Mouse (Mus musculus) hindbrain, postnatal 0 days (tissue): Measurements from ENCODE around the gene Pm20d2. TPM values are rescaled to one million over a fixed set of nuclear protein-coding genes. Genes with fewer than 3 reads are reported as not detected.
A peak's percentile ranks its signal among the peaks of the same experiment; 100 is the strongest.

Experiments used
- ATAC-seq: fragments of 200-750 bp; cut with Nextera tagmentation; 2 replicates; pipeline ENCODE4 v1.8.0; 2017; ENCODE audit warnings: mild to moderate bottlenecking, moderate TSS enrichment, moderate library complexity
- DNase-seq: peaks from one replicate; pipeline ENCODE4 v3.0.0-alpha.2; 2015; ENCODE audit warnings: low spot score
- H3K27ac ChIP-seq: fragments of 300-500 bp; sonication (generic); 2 replicates; pipeline ENCODE4 v1.5.1; 2014; ENCODE audit warnings: mild to moderate bottlenecking
- H3K27me3 ChIP-seq: fragments of 300-500 bp; sonication (generic); 2 replicates; pipeline ENCODE4 v1.6.1; 2014; ENCODE audit warnings: low read length, mixed read lengths; ENCODE audit not compliant: insufficient read depth
- H3K36me3 ChIP-seq: fragments of 300-500 bp; sonication (generic); 2 replicates; pipeline ENCODE4 v1.6.1; 2014; ENCODE audit warnings: low read length, mixed read lengths; ENCODE audit not compliant: insufficient read depth
- H3K4me1 ChIP-seq: fragments of 300-500 bp; sonication (generic); 2 replicates; pipeline ENCODE4 v1.6.1; 2014; ENCODE audit warnings: antibody characterized with exemption, low read length, mixed read lengths; ENCODE audit not compliant: insufficient read depth
- H3K4me2 ChIP-seq: fragments of 300-500 bp; sonication (generic); 2 replicates; pipeline ENCODE4 v1.6.1; 2014; ENCODE audit warnings: low read depth, mild to moderate bottlenecking, low read length, moderate library complexity, mixed read lengths
- H3K4me3 ChIP-seq: fragments of 300-500 bp; sonication (generic); 2 replicates; pipeline ENCODE4 v1.5.1; 2014; ENCODE audit warnings: low read length
- H3K9ac ChIP-seq: fragments of 300-500 bp; sonication (generic); replicated peaks from 2 replicates; pipeline ENCODE4 v1.6.1; 2014; ENCODE audit warnings: mild to moderate bottlenecking, low read length, moderate library complexity, mixed read lengths
- H3K9me3 ChIP-seq: fragments of 300-500 bp; sonication (generic); 2 replicates; pipeline ENCODE4 v1.6.1; 2016; ENCODE audit warnings: low read length, mixed read lengths
- CTCF ChIP-seq: IDR thresholded peaks from 2 replicates; pipeline ENCODE4 v1.5.1; 2016; ENCODE audit warnings: antibody characterized with exemption, control low read depth, low read depth
- WGBS: fragments of 180-500 bp; shearing (Covaris S2); extraction: QIAGEN DNeasy Blood & Tissue Kit; methylation state at CpG from one replicate; pipeline ENCODE4 v1.1.7; 2014; 5-methylcytosine and 5-hydroxymethylcytosine counted together
- polyA plus RNA-seq: library from polyadenylated mRNA; unstranded; fragments of >200 nt; fragmentation: Nextera tagmentation; extraction: Ambion mirVana; gene quantifications from 2 replicates; pipeline ENCODE4 v1.2.1, GENCODE M21; 2015
- total RNA-seq: library from RNA; depleted of rRNA; stranded (reverse); fragments of >200 nt; gene quantifications from 2 replicates; pipeline ENCODE4 v1.2.3, GENCODE M21; 2014

Gene Pm20d2
- total and polyA plus RNA-seq, 2 experiments from 2014 or later = 3.6 to 13.2 TPM

DNA sequence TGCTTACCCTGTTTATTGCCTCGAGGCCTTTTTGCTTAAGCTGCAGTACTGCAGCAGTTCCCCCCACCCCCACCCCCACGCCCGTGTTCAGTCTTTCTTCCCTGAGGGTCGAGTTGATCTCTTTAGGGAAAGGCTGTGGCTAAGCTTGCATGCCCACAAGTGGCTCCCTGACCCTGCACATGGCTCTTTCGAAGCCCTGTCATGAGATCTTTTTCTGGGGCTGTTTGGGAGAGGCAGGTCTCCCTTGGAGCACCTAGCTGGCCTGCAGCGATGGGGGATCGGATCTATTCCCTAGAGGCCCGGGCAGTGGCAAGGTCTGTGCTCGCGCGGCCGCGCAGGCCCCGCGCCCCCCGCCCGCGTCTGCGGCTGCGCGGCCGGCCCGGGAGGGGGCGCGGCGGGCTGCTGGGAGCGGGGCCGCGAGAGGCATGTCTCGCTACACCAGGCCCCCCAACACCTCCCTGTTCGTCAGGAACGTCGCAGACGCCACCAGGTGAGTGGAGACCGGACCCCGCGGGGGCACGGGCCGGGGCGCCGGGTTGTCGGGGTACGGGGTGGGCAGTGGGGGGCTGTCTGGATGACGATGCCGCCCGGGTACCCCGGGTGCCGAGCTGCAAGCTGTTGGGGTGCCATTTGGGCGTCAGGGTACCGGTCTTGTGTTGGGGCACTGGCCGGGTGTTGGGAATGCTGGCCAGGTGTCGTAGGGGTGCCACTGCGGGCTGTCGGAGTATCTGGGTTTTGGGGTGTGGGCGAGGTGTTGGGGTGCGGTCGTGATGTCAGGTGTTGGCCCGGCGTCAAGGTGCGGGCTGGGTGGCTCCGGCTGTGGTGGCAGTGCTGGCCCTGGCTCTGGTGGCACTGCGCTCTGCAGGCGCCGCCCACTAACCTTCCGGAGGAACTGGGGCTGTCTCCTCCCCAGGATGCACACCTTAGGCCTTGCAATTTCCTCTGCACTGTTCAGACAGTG is 19.6 kb upstream of the Pm20d2 start, which contains the start of gene Srsf12:
TSS of gene Srsf12 (plus strand) at position 111 of the 961 bp plus-strand sequence.
- Histone ChIP-seq H3K27ac (peak within 1 kb of the TSS; percentile 94), H3K27me3 (no peaks in the 10 kb centered on the region), H3K36me3 (no peaks in the 10 kb centered on the region), H3K9ac (peak within 1 kb of the TSS; percentile 91), H3K9me3 (no peaks in the 10 kb centered on the region), H3K4me1 (peaks cover 5% of the 10 kb centered on the region), H3K4me2 (peak within 1 kb of the TSS; percentile 96), H3K4me3 (peak within 1 kb of the TSS; percentile 76)
- ATAC-seq (peak; percentile 89), DNase-seq (peak; percentile 81)
- peak; percentile 5; the same call in 1 of the 2 replicates for TF ChIP-seq CTCF
- whole genome bisulfite sequencing = 2% methylated on average over 63 of the region's 65 CpGs

GRCm38 (mm10) chr4:33207551-33207950 is 18.0 kb upstream of the Pm20d2 start:
- Histone ChIP-seq H3K36me3 (no peaks in the 10 kb centered on the region), H3K9me3 (no peaks in the 10 kb centered on the region), H3K27ac (no peak overlapping the region), H3K9ac (no peak overlapping the region), H3K4me2 (no peak overlapping the region), H3K4me3 (no peak overlapping the region), H3K4me1 (peaks cover 5% of the 10 kb centered on the region), H3K27me3 (no peaks in the 10 kb centered on the region)
- DNase-seq (no peak), ATAC-seq (no peak)
- no peak for TF ChIP-seq CTCF
- WGBS = 73% methylated on average over 2 of the region's 2 CpGs

DNA sequence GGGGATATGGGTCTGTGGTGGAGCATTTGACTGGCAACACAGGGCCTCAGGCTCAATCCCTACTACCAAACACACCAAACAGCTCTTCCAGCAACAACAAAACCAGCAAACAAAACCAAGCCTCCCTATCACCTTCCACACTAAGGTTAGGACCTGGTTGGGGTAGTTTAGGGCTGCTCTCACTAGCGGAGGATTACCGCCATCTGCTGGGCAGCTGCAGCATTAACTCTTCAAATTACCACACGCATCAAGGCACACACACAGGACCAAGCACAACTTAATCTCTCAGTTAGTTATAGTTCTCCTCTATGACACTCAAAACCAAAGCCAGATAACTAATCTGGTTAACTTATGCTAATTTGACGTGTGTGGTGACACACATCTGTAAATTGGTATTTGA is 15.1 kb upstream of the Pm20d2 start:
- TF ChIP-seq CTCF = peak; percentile 87

GRCm38 (mm10) chr4:33198117-33198516 is 8.6 kb upstream of the Pm20d2 start:
- H3K4me3 ChIP-seq = no peak overlapping the region
- no peaks in the 10 kb centered on the region for H3K4me1 ChIP-seq
- no peaks in the 10 kb centered on the region for H3K36me3 ChIP-seq
- 3% methylated on average over 2 of the region's 2 CpGs for WGBS
- H3K9me3 ChIP-seq = 0 out of 2 replicates have a peak, but pooled peaks cover 3% of the 10 kb centered on the region
- DNase-seq (no peak), ATAC-seq (no peak)
- H3K4me2 ChIP-seq = no peak overlapping the region
- no peak overlapping the region for H3K27ac ChIP-seq
- H3K27me3 ChIP-seq = no peaks in the 10 kb centered on the region
- no peak for TF ChIP-seq CTCF
- H3K9ac ChIP-seq = no peak overlapping the region

More for the DNA sequence above, 15.1 kb upstream of the Pm20d2 start:
- peak; percentile 75 for DNase-seq
- Histone ChIP-seq H3K4me2 (no peak overlapping the region), H3K9me3 (0 out of 2 replicates have a peak, but pooled peaks cover 3% of the 10 kb centered on the region), H3K9ac (no peak overlapping the region), H3K27ac (no peak overlapping the region), H3K4me1 (peaks cover 5% of the 10 kb centered on the region), H3K27me3 (no peaks in the 10 kb centered on the region), H3K4me3 (no peak overlapping the region), H3K36me3 (no peaks in the 10 kb centered on the region)
- ATAC-seq = no peak
- 6% methylated on average over 4 of the region's 4 CpGs for WGBS

GRCm38 (mm10) chr4:33188781-33189734 is 479 bp downstream of the Pm20d2 start:
- peak overlapping the region; percentile 71 for H3K4me3 ChIP-seq
- WGBS = under 1% methylated on average over 116 of the region's 123 CpGs
- DNase-seq = peak; percentile 97
- peak; percentile 96 for ATAC-seq
- peak overlapping the region; percentile 71 for H3K4me2 ChIP-seq
- H3K27me3 ChIP-seq = no peaks in the 10 kb centered on the region
- H3K36me3 ChIP-seq = 0 out of 2 replicates have a peak, but pooled peaks cover 5% of the 10 kb centered on the region
- H3K9ac ChIP-seq = peak overlapping the region; percentile 86
- peak; percentile 27; the same call in 1 of the 2 replicates for TF ChIP-seq CTCF
- H3K27ac ChIP-seq = peak overlapping the region; percentile 97
- no peaks in the 10 kb centered on the region for H3K9me3 ChIP-seq
- 0 out of 2 replicates have a peak, but pooled peaks cover 4% of the 10 kb centered on the region for H3K4me1 ChIP-seq

GRCm38 (mm10) chr4:33188164-33188563 is 1.4 kb downstream of the Pm20d2 start:
- peak; percentile 57 for TF ChIP-seq CTCF
- Histone ChIP-seq H3K27ac (peak overlapping the region; percentile 97; the same call in 1 of the 2 replicates), H3K9me3 (no peaks in the 10 kb centered on the region), H3K4me1 (0 out of 2 replicates have a peak, but pooled peaks cover 4% of the 10 kb centered on the region), H3K36me3 (0 out of 2 replicates have a peak, but pooled peaks cover 5% of the 10 kb centered on the region), H3K27me3 (no peaks in the 10 kb centered on the region), H3K9ac (peak overlapping the region; percentile 86; the same call in 1 of the 2 replicates), H3K4me2 (peak overlapping the region; percentile 71), H3K4me3 (peak overlapping the region; percentile 71)
- 12% methylated on average over 9 of the region's 9 CpGs for WGBS
- ATAC-seq (no peak), DNase-seq (peak; percentile 84)
